Mouse (Mus musculus) thymus, adult 2 months (tissue): ENCODE data around the gene Tnfsfm13.

Experiments used
- CTCF ChIP-seq: fragments of 200-500 bp; IDR thresholded peaks from 2 replicates; pipeline ENCODE4 v1.5.1; 2012; ENCODE audit warnings: mild to moderate bottlenecking, control low read depth, low read length, moderate library complexity, borderline replicate concordance; ENCODE audit not compliant: control insufficient read depth, poor library complexity, insufficient read depth; ENCODE audit errors: extremely low read depth
- POLR2A ChIP-seq: fragments of 200-500 bp; IDR thresholded peaks from 2 replicates; pipeline ENCODE4 v1.6.1; 2012; ENCODE audit warnings: mild to moderate bottlenecking, low read length, control low read depth, moderate library complexity; ENCODE audit not compliant: control insufficient read depth, poor library complexity, insufficient read depth; ENCODE audit errors: extremely low read depth

GRCm38 (mm10) chr11:69711082-69711481 is 15.2 kb upstream of the Tnfsfm13 start:
- TF ChIP-seq POLR2A (no peak), CTCF (no peak)
